Mouse (Mus musculus) E14TG2a.4 (cell line): ENCODE results near the gene Hmgcs2.

ENCODE experiments used
- CTCF ChIP-seq: conservative IDR thresholded peaks from 2 replicates; pipeline ENCODE4 v1.5.1; 2014; ENCODE audit warnings: low read length
- POU5F1 ChIP-seq: IDR thresholded peaks from 2 replicates; pipeline ENCODE4 v1.6.1; 2014; ENCODE audit warnings: low read length, borderline replicate concordance

- no peak for TF ChIP-seq CTCF
- TF ChIP-seq POU5F1, result no peak
Measured at GRCm38 (mm10) chr3:98282422-98282821, 2.2 kb downstream of the Hmgcs2 start.
